Mouse (Mus musculus) heart, embryonic 16.5 days (tissue): ENCODE data around the gene Adamts1. TPM values are rescaled to one million over a fixed set of nuclear protein-coding genes. Genes with fewer than 3 reads are reported as not detected.
A peak's percentile ranks its signal among the peaks of the same experiment; 100 is the strongest.

Source experiments
- ATAC-seq: fragments of 200-750 bp; cut with Nextera tagmentation; replicated peaks from 2 replicates; pipeline ENCODE4 v1.8.0; 2017; ENCODE audit warnings: moderate number of reproducible peaks; ENCODE audit not compliant: insufficient read depth, low FRiP score; ENCODE audit errors: extremely low read depth
- H3K27ac ChIP-seq: fragments of 300-500 bp; sonication (generic); 2 replicates; pipeline ENCODE4 v1.5.1; 2014; ENCODE audit warnings: mild to moderate bottlenecking, low read length, control low read depth, moderate library complexity
- H3K27me3 ChIP-seq: fragments of 300-500 bp; sonication (generic); 2 replicates; pipeline ENCODE4 v1.6.1; 2014; ENCODE audit warnings: low read length, mixed read lengths; ENCODE audit not compliant: control insufficient read depth, insufficient read depth
- H3K36me3 ChIP-seq: fragments of 300-500 bp; sonication (generic); 2 replicates; pipeline ENCODE4 v1.6.1; 2014; ENCODE audit not compliant: control insufficient read depth, insufficient read depth
- H3K4me1 ChIP-seq: fragments of 300-500 bp; sonication (generic); 2 replicates; pipeline ENCODE4 v1.6.1; 2014; ENCODE audit warnings: low read length, mixed read lengths; ENCODE audit not compliant: control insufficient read depth, insufficient read depth
- H3K4me2 ChIP-seq: fragments of 300-500 bp; sonication (generic); 2 replicates; pipeline ENCODE4 v1.6.1; 2014; ENCODE audit warnings: low read depth, mild to moderate bottlenecking, control low read depth, low read length
- H3K4me3 ChIP-seq: fragments of 300-500 bp; sonication (generic); 2 replicates; pipeline ENCODE4 v1.5.1; 2014; ENCODE audit warnings: mild to moderate bottlenecking, control low read depth, low read length
- H3K9ac ChIP-seq: fragments of 300-500 bp; sonication (generic); 2 replicates; pipeline ENCODE4 v1.6.1; 2014; ENCODE audit warnings: low read length, control low read depth
- H3K9me3 ChIP-seq: fragments of 300-500 bp; sonication (generic); replicated peaks from 2 replicates; pipeline ENCODE4 v1.6.1; 2016; ENCODE audit warnings: low read length; ENCODE audit not compliant: control insufficient read depth
- WGBS: fragments of 180-500 bp; shearing (Covaris S2); extraction: QIAGEN DNeasy Blood & Tissue Kit; methylation state at CpG from one replicate; pipeline ENCODE4 v1.1.7; 2014; 5-methylcytosine and 5-hydroxymethylcytosine counted together
- polyA plus RNA-seq: library from polyadenylated mRNA; unstranded; fragments of >200 nt; fragmentation: Nextera tagmentation; extraction: Ambion mirVana; gene quantifications from 2 replicates; pipeline ENCODE4 v1.2.1, GENCODE M21; 2015

The Adamts1 gene
- polyA plus RNA-seq, 1 experiment from 2014 or later, result 40.1 TPM

DNA sequence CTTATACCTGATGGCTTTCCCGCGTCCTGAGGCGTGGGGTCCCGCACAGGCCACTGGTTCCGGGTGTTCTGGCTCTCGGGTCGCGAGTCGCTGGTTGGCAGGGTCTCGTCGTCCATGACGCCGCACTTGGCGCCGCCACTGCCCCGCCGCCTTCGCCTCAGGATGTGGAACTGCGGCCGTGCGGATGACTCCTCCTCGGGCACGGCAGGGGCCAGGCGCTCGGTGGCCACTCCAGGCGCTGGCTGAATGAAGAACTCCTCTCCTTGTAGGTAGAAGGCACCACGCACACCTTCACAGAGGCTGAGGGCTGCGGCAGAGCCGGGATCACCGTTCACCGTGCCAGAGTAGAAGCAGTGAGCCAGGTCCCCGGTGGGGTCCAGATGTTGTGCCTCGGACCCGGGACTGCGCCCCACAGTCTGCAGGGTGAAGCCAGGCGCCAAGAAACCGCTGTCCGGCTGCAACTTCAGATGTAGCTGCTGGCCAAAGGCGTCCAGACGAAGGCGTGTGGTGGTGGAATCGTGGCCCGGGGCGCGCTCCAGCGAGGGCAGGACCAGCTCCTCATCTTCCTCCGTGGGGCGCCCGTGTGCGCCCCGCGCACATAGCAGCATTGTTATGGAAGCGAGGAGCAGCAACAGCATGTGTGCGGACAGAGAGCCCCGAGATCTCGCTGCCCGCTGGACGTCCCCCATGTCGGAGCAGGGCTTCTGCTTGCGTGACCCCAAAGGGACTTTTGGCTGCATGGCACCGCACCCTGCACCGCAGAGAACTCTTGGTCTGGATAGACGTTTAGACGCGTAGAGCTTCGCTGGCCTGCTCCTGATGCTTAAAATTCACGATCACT is 722 bp downstream of the Adamts1 start:
- H3K4me3 ChIP-seq, result peak overlapping the region; percentile 90
- no peak for ATAC-seq
- under 1% methylated on average over 67 of the region's 67 CpGs for WGBS
- H3K4me1 ChIP-seq, result peaks cover 21% of the 10 kb centered on the region
- H3K9me3 ChIP-seq, result no peaks in the 10 kb centered on the region
- H3K9ac ChIP-seq, result peak overlapping the region; percentile 96
- H3K4me2 ChIP-seq, result peak overlapping the region; percentile 78
- H3K36me3 ChIP-seq, result peaks cover 22% of the 10 kb centered on the region
- peak overlapping the region; percentile 98 for H3K27ac ChIP-seq
- H3K27me3 ChIP-seq, result no peaks in the 10 kb centered on the region

DNA sequence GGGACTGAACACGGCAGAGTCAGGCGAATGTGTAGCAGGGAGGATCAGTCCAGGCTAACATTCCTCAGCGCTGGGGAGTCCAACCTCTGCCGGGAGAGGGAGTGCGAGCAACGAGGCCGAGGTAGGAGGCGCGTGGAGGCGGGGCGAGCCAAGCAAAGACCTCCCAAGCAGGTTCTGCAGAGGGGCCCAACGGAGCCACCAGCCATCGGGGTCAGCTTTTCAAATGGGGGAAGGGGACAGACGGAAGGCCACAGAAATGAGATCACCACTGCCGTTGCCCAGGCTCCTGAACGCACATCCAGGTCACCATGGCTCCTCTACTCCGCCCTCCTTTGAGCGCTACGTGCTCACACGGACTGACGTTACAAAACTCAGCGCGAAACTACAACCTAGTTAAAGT is 1.7 kb downstream of the Adamts1 start:
- H3K4me1 ChIP-seq, result peaks cover 21% of the 10 kb centered on the region
- H3K36me3 ChIP-seq, result peaks cover 31% of the 10 kb centered on the region
- H3K9ac ChIP-seq, result peak overlapping the region; percentile 96
- H3K9me3 ChIP-seq, result no peaks in the 10 kb centered on the region
- peak overlapping the region; percentile 98 for H3K27ac ChIP-seq
- H3K4me2 ChIP-seq, result peak overlapping the region; percentile 78
- WGBS, result 0% methylated on average over 21 of the region's 23 CpGs
- no peaks in the 10 kb centered on the region for H3K27me3 ChIP-seq
- ATAC-seq, result peak; percentile 67
- peak overlapping the region; percentile 90 for H3K4me3 ChIP-seq

DNA sequence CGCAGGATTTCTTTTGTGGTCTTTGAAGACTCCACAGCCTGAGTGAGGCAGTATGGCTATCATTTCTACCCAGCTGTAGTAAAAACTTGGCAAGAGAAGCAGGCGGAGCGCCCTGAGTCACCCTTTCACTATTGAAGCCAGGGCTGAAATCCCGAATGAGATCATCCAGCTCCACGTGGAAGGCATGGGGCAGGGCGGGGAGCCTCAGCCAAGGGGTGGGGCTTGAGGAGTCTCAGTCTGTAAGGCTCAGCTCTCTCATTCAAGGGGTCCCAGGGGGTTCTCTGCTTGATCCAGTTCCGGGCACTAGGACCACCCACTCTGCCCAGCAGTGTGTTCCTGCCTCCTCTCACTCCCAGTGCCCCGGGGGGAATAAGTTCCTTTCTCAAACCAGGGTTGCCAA is 2.2 kb downstream of the Adamts1 start:
- ATAC-seq, result peak; percentile 80
- Histone ChIP-seq H3K27me3 (no peaks in the 10 kb centered on the region), H3K36me3 (peaks cover 36% of the 10 kb centered on the region), H3K9me3 (no peaks in the 10 kb centered on the region), H3K4me3 (peak overlapping the region; percentile 90), H3K4me2 (peak overlapping the region; percentile 78), H3K4me1 (peaks cover 21% of the 10 kb centered on the region), H3K27ac (peak overlapping the region; percentile 98), H3K9ac (peak overlapping the region; percentile 96)
- 1% methylated on average over 8 of the region's 8 CpGs for whole genome bisulfite sequencing

DNA sequence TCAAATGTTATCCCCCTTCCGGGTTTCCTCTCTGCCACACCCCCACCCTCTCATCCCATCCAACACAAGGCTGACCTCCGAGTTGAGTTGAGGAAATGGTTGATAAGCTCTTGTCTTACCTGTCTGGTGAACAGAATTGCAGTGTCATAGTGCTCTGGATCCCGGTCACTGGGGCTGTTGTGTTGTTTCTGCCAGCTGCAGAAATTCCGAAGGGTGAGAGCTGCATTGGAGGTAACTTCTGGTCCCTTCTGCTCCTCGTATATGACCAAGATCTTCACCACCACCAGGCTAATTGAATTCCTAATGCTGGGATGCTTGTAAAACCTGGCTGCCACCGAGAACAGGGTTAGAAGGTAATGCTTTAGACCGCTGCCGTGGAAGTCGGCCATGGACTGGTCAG is 2.9 kb downstream of the Adamts1 start:
- ATAC-seq, result no peak
- Histone ChIP-seq H3K36me3 (peaks cover 43% of the 10 kb centered on the region), H3K9ac (peak overlapping the region; percentile 26), H3K27me3 (no peaks in the 10 kb centered on the region), H3K4me2 (peak overlapping the region; percentile 78), H3K4me1 (peaks cover 16% of the 10 kb centered on the region), H3K4me3 (peak overlapping the region; percentile 90), H3K27ac (no peak overlapping the region), H3K9me3 (no peaks in the 10 kb centered on the region)
- 42% methylated on average over 9 of the region's 9 CpGs for WGBS

DNA sequence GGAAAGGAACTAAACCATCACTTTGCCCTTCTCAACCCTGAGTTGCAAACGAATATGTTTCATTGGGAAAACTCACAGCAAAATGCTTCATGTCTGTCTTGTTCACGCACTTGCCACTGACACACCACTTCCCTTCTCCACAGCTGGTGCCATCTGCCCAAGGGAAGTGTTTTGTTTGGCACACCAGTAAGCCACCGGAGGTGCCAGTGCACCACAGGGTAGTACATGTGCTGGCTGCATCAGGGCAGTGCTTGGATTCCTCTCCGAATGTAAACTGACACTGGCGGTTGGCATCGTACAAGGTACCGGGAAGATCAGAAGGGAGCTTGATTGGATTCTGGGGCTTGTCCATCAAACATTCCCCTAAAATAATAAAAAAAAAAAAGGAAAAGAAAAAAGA is 4.6 kb downstream of the Adamts1 start:
- H3K4me3 ChIP-seq, result no peak overlapping the region
- 78% methylated on average over 7 of the region's 7 CpGs for WGBS
- H3K9me3 ChIP-seq, result no peaks in the 10 kb centered on the region
- no peak for ATAC-seq
- H3K4me2 ChIP-seq, result no peak overlapping the region
- H3K36me3 ChIP-seq, result peaks cover 56% of the 10 kb centered on the region
- no peaks in the 10 kb centered on the region for H3K27me3 ChIP-seq
- no peak overlapping the region for H3K9ac ChIP-seq
- peaks cover 13% of the 10 kb centered on the region for H3K4me1 ChIP-seq
- H3K27ac ChIP-seq, result no peak overlapping the region

DNA sequence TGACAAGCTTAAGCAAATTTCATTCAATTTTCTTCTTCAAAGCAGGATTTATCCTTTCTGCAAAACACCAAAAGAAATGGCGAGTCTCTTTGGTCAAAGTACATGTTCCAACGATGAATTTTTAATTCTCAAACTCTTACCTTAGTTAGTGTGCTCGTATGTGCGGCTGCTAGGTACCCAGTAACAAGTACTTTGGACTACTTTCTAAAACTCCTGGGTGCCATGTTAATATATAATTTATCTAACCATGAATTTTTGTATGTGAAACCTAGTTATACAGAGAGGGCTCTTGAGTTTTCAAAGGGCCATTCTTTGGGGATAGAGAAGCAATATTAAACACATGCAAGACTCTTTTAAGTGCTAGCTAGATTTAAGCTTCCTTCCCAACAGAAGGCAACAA is 5.8 kb downstream of the Adamts1 start:
- Histone ChIP-seq H3K27ac (no peak overlapping the region), H3K36me3 (peaks cover 56% of the 10 kb centered on the region), H3K4me2 (no peak overlapping the region), H3K4me3 (no peak overlapping the region), H3K9me3 (no peaks in the 10 kb centered on the region), H3K27me3 (no peaks in the 10 kb centered on the region), H3K9ac (no peak overlapping the region), H3K4me1 (peaks cover 13% of the 10 kb centered on the region)
- ATAC-seq, result no peak
- WGBS, result 91% methylated on average over 4 of the region's 4 CpGs

DNA sequence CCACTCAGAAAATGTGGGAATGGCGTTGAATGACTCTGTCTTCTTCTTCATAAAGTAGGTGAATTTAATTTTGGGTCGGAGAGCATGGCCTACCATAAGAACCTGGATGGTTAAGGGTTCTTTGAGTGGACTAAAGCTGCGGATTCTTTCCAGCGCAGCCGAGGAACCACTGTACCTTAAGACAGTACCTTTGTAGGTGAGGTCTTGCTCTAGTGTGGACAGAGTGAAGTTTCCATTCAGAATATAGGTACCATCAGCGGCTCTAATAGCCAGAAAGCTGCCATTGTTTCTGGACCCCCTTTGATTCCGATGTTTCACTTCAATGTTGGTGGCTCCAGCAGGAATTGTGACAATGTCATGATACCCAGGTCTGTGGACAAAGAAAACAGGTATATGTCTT is 7.2 kb downstream of the Adamts1 start:
- Histone ChIP-seq H3K9me3 (no peaks in the 10 kb centered on the region), H3K4me3 (no peak overlapping the region), H3K27ac (no peak overlapping the region), H3K9ac (no peak overlapping the region), H3K4me1 (peaks cover 13% of the 10 kb centered on the region), H3K27me3 (no peaks in the 10 kb centered on the region), H3K36me3 (peaks cover 56% of the 10 kb centered on the region), H3K4me2 (no peak overlapping the region)
- no peak for ATAC-seq
- WGBS, result 94% methylated on average over 7 of the region's 7 CpGs

DNA sequence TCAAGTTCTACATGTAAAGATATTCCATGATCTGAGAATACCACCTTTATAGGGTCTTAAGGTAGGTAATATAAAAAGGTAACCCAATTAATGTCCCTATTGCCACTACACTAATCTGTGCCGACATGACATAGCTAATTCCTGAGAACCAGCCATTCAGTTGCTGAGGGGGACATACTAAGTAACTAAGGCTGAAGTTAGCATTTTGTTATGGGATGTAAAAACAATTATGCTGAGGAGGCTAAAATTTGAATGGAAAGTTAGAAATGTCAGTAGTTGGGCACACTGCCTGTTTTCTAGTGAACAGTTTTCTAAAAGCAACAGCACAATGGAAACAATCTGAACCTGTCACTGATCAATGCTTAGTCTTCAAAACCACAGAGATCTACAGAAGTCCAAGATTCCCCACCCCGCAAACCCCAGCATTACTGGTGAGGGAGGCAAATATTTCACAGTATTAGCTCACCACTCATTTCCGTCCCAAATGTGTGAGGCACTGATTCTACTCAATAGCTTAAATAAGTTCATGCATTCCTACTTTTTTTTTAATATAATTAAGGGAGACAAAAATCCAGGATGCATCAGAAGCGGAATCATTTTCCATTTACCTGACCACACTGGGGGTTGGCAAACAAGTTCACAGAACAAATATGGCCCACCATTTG is 9.6 kb downstream of the Adamts1 start:
- WGBS, result 77% methylated on average over 4 of the region's 4 CpGs
- Histone ChIP-seq H3K27ac (no peak overlapping the region), H3K36me3 (peaks cover 45% of the 10 kb centered on the region), H3K4me1 (no peaks in the 10 kb centered on the region), H3K27me3 (no peaks in the 10 kb centered on the region), H3K9ac (no peak overlapping the region), H3K4me3 (no peak overlapping the region), H3K9me3 (no peaks in the 10 kb centered on the region), H3K4me2 (no peak overlapping the region)
- ATAC-seq, result no peak

DNA sequence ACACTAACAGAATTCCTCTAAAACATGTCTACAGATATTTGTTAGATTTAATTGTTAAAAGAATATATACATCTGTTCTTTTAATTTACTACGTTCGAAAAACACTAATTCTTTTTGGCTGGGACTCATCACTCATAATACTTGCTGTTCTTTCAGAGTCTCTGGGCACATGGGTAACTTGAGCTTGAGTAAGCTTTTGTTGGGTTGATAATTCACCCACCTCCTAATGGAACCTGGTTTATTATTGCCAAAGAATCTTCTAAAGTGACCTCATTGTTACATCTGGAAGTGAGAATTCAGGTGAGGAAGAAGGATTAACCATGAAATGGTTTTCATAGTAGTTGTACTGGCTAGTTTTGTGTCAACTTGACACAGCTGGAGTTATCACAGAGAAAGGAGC is 21.8 kb downstream of the Adamts1 start:
- no peak overlapping the region for H3K4me3 ChIP-seq
- no peak for ATAC-seq
- no peak overlapping the region for H3K4me2 ChIP-seq
- H3K9me3 ChIP-seq, result no peaks in the 10 kb centered on the region
- no peaks in the 10 kb centered on the region for H3K36me3 ChIP-seq
- WGBS, result 82% methylated on average over 2 of the region's 2 CpGs
- no peaks in the 10 kb centered on the region for H3K4me1 ChIP-seq
- H3K27ac ChIP-seq, result no peak overlapping the region
- no peak overlapping the region for H3K9ac ChIP-seq
- H3K27me3 ChIP-seq, result no peaks in the 10 kb centered on the region
